Mouse (Mus musculus) neutrophil, adult 83 days (primary cell): ENCODE results near the gene Tfb2m. TPM values are rescaled to one million over a fixed set of nuclear protein-coding genes. Genes with fewer than 3 reads are reported as not detected.

Experiments
- total RNA-seq, 2 experiments: library from RNA; stranded (reverse); gene quantifications; one replicate each; pipeline ENCODE4 v1.2.4; 2023

The Tfb2m gene
- 1 to 10 TPM; 7.2 to 9.4 TPM for total RNA-seq

GRCm38 (mm10) chr1:179545768-179546550 is at the start of gene Tfb2m, which contains the start of gene Cnst:
Tfb2m (minus strand) TSS chr1:179546267.
Cnst (plus strand) TSS chr1:179546370.

DNA sequence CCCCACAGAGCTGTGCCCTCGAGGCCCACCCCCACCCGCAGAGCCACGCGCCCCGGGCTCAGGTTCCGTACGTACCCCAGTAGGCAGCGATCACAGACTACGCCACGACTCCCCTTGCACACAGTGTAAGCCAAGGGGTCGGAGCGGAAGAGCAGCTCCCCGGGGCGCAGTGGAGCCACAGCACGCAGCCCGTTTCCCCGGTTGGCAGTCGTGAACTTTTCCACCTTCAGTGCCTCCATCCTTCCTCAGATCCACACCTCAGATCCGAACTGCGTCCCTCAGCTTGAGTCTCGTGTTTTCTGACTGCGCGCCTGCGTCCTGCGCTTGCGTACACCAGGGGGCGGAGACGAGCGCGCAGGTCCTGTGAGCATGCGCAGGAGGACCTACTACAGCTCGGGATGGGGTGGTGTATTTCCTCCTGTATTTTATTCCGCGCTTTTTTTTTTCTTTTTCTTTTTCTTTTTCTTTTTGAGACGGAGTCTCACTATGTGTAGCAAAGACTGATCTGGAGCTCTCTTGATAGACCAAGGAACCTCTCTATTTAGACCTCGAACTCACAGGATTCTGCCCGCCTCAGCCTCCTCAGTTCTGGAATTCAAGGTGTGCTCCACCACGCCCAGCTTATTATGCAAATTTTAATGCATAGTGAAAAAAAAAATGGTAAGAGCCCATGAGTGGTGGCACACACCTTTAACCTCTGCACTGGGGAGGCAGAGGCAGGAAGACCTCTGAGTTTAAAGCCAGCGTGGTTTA is 28.2 kb downstream of the Tfb2m start, which contains the start of gene Smyd3:
TSS of gene Smyd3 (minus strand) at position 329 of the 753 bp plus-strand sequence.

Other genes with a start within 250 kb of the Tfb2m start
- 10 to 100 TPM; 10.1 to 13.6 TPM for gene Smyd3, start 28.2 kb downstream of the Tfb2m start, total RNA-seq
- gene Cnst, start 103 bp upstream of the Tfb2m start, total RNA-seq, result 10 to 100 TPM; 29.6 to 29.7 TPM
- gene Sccpdh, start 121.9 kb upstream of the Tfb2m start, total RNA-seq, result 1 to 10 TPM; 2.6 to 2.8 TPM
- gene Kif28, start 199.0 kb upstream of the Tfb2m start, total RNA-seq, result not detected